8 mouse cellular contexts compared by ENCODE assay signal in the genomic region with DNA sequence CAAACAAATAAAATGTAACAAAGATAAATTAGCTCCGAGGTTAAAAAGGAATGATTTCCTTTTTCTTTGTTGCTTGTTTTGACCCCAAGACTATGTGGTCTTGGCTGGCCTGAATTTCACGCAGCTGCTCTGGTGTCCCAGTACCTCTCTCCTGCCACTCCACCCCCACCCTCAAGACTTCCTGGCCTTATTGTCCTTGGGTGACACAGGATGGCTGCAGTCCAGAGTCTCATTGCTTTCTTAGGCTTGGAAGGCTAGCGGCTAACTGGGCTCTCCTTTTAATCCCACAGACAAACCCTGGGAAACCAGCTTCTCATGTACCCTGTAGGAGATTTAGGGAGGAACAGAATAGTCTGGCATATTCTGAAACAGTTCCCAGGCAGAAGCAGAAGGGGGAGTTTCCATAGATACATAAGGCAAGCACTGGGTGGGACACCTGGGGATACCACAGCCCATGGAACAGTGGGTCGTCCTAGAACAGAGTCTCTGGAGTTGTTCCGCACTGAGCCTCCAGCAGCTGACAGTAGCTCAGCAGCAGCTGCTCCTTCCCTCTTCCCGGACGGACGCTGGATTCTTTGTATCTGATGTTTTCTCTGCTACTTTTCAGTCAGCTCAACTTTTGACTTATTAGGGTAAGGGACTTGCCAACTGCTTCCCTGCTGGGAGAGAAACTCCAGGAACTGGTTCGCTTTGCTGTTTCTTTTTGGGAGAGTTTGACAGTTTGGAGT. TPM values are rescaled to one million over a fixed set of nuclear protein-coding genes. Genes with fewer than 3 reads are reported as not detected.
DNase-seq lines count a peak whose midpoint lies in the region; ATAC-seq and TF ChIP-seq lines count a peak whose summit lies in the region.

No protein-coding gene starts in this region.

- H3K4me2 ChIP-seq in forebrain, embryonic 16.5 days (ENCODE audit: low read length) = no peak overlapping the region

- TF ChIP-seq CTCF in gastrocnemius, adult 2 months (IDR thresholded peaks at IDR 0.05) = no peak

- peaks cover 8% of the 10 kb centered on the region; the same call in 1 of the 2 replicates for H3K4me1 ChIP-seq in forebrain, embryonic 16.5 days (replicated peaks; ENCODE audit: control insufficient read depth, insufficient read depth, low read length)

- no peak for ATAC-seq in forebrain, embryonic 16.5 days
- no peak for ATAC-seq in frontal cortex, adult (ENCODE audit: low TSS enrichment)

- peak overlapping the region; percentile 71 for H3K27ac ChIP-seq in gastrocnemius, adult 2 months
- no peak overlapping the region for H3K27ac ChIP-seq in forebrain, embryonic 16.5 days (ENCODE audit: low read length)

- no peaks in the 10 kb centered on the region for H3K9me3 ChIP-seq in forebrain, embryonic 16.5 days (ENCODE audit: control insufficient read depth, low read length)

- H3K36me3 ChIP-seq in forebrain, embryonic 16.5 days (ENCODE audit: control insufficient read depth, insufficient read depth) = no peaks in the 10 kb centered on the region

- 25% methylated on average over 9 of the region's 9 CpGs for WGBS in forebrain, embryonic 16.5 days

- peak; percentile 67 for DNase-seq in gastrocnemius, adult 2 months
- DNase-seq in gastrocnemius, postnatal 36 days = no peak
- DNase-seq in ES-CJ7 (ENCODE audit: low read depth, low spot score) = peak; percentile 55
- DNase-seq in heart, adult 18-20 months = peak; percentile 61 to 62
- DNase-seq in kidney, postnatal 36 days = peak; percentile 56 to 63
- no peak for DNase-seq in urinary bladder, postnatal 4 days (ENCODE audit: low spot score in 2 of 2)

- intact Hi-C loops in gastrocnemius, adult 2 months (cut with DNase I) = loop anchor here (5.0 kb wide), 1 partner anchor 67 kb away; no protein-coding TSS in a partner anchor
- intact Hi-C loops in gastrocnemius, postnatal 36 days (cut with DNase I) = no loop called here

- peak overlapping the region; percentile 5; the same call in 1 of the 2 replicates for H3K4me3 ChIP-seq in gastrocnemius, adult 2 months
- H3K4me3 ChIP-seq in forebrain, embryonic 16.5 days (replicated peaks; ENCODE audit: low read length) = no peak overlapping the region

- no peak overlapping the region for H3K9ac ChIP-seq in forebrain, embryonic 16.5 days (replicated peaks; ENCODE audit: low read depth, low read length)

- H3K27me3 ChIP-seq in forebrain, embryonic 16.5 days (replicated peaks; ENCODE audit: control insufficient read depth, insufficient read depth, low read length) = no peaks in the 10 kb centered on the region

RNA-seq across cellular contexts. Expression of a gene that starts 15.6 kb away (rescaled TPM):
- total RNA-seq in gastrocnemius, adult 2 months (2021) = 10 to 100 TPM; 37.8 to 40.4 TPM
- 10 to 100 TPM; 29.1 to 37.7 TPM for total RNA-seq in gastrocnemius, postnatal 36 days (2021)
- total RNA-seq in heart, adult 18-20 months (2021) = 10 to 100 TPM; 49.2 to 49.9 TPM
- 99.1 and 116 TPM in 2 replicates for polyA plus RNA-seq in forebrain, embryonic 16.5 days (2015; fragmentation: Nextera tagmentation; extraction: Ambion mirVana)

RNA-seq across cellular contexts. Expression of a gene that starts 30.9 kb away (rescaled TPM):
- total RNA-seq in gastrocnemius, adult 2 months (2021) = under 1 TPM in 1 of 2 experiments, not detected in 1; 0.06 TPM
- under 1 TPM in 1 of 2 experiments, not detected in 1; 0.31 TPM for total RNA-seq in gastrocnemius, postnatal 36 days (2021)
- 1 to 10 TPM; 1.4 to 2.3 TPM for total RNA-seq in heart, adult 18-20 months (2021)
- polyA plus RNA-seq in forebrain, embryonic 16.5 days (2015; fragmentation: Nextera tagmentation; extraction: Ambion mirVana) = 2.0 and 2.9 TPM in 2 replicates

RNA-seq across cellular contexts. Expression of a gene that starts 38.7 kb away (rescaled TPM):
- 10 to 100 TPM; 12.0 to 12.6 TPM for total RNA-seq in gastrocnemius, adult 2 months (2021)
- total RNA-seq in gastrocnemius, postnatal 36 days (2021) = 10 to 100 TPM; 11.4 to 11.9 TPM
- total RNA-seq in heart, adult 18-20 months (2021) = 10 to 100 TPM; 19.2 to 22.6 TPM
- 28.5 and 29.5 TPM in 2 replicates for polyA plus RNA-seq in forebrain, embryonic 16.5 days (2015; fragmentation: Nextera tagmentation; extraction: Ambion mirVana)

RNA-seq across cellular contexts. Expression of a gene that starts 50.4 kb away (rescaled TPM):
- total RNA-seq in gastrocnemius, adult 2 months (2021) = 10 to 100 TPM; 13.9 to 15.7 TPM
- total RNA-seq in gastrocnemius, postnatal 36 days (2021) = 10 to 100 TPM; 12.7 to 13.5 TPM
- 10 to 100 TPM; 24.4 to 26.7 TPM for total RNA-seq in heart, adult 18-20 months (2021)
- polyA plus RNA-seq in forebrain, embryonic 16.5 days (2015; fragmentation: Nextera tagmentation; extraction: Ambion mirVana) = 75.8 and 78.7 TPM in 2 replicates

RNA-seq across cellular contexts. Expression of a gene that starts 58.1 kb away (rescaled TPM):
- not detected for total RNA-seq in gastrocnemius, adult 2 months (2021)
- total RNA-seq in gastrocnemius, postnatal 36 days (2021) = not detected
- under 1 TPM in 1 of 2 experiments, not detected in 1; 0.64 TPM for total RNA-seq in heart, adult 18-20 months (2021)
- 129 and 156 TPM in 2 replicates for polyA plus RNA-seq in forebrain, embryonic 16.5 days (2015; fragmentation: Nextera tagmentation; extraction: Ambion mirVana)

Comparison
In these comparisons a context has a peak if more than half of its experiments do, and no peak if none do; other contexts are left out.
1. DNase-seq: peak in gastrocnemius, adult 2 months (single experiment), ES-CJ7 (single experiment), heart, adult 18-20 months (2 of 2) and kidney, postnatal 36 days (2 of 2); none in gastrocnemius, postnatal 36 days (0 of 2) and urinary bladder, postnatal 4 days (0 of 2).